Mouse (Mus musculus): Measurements from ENCODE around the gene Pcdh7. TPM values are rescaled to one million over a fixed set of nuclear protein-coding genes. Genes with fewer than 3 reads are reported as not detected.

Pcdh7 gene
- polyA plus RNA-seq, 2 experiments = 0.34 to 0.64 TPM

GRCm38 (mm10) chr5:57769644-57770043 is 51.9 kb downstream of the Pcdh7 start:
- Histone ChIP-seq H3K9me3 (ENCODE audit: control insufficient read depth, low read length) (no peaks in the 10 kb centered on the region), H3K4me3 (ENCODE audit: insufficient read depth in 1 of 2, low read depth in 2 of 2, low read length in 2 of 2) (no peak overlapping the region), H3K9ac (replicated peaks) (no peak overlapping the region), H3K4me1 (replicated peaks; ENCODE audit: control insufficient read depth in 2 of 2, insufficient read depth in 2 of 2, low read length in 1 of 2) (peaks cover 0 to 6% of the 10 kb centered on the region in 2 experiments; a peak in 2 of 4 replicates), H3K27ac (no peak overlapping the region), H3K27me3 (ENCODE audit: control insufficient read depth, insufficient read depth, low read length) (no peaks in the 10 kb centered on the region), H3K36me3 (replicated peaks; ENCODE audit: control insufficient read depth, insufficient read depth, low read depth) (no peaks in the 10 kb centered on the region), H3K4me2 (ENCODE audit: low read depth) (no peak overlapping the region)
- no peak for DNase-seq (ENCODE audit: low read depth in 3 of 3, low spot score in 3 of 3)
- 81% methylated on average over 7 of the region's 7 CpGs for WGBS (ENCODE audit: insufficient replicate concordance)
- TF ChIP-seq EP300 (IDR thresholded peaks at IDR 0.05; ENCODE audit: low read depth) = no peak
- TF ChIP-seq CTCF (IDR thresholded peaks at IDR 0.05; ENCODE audit: low read depth) = peak; percentile 54
- no peak for ATAC-seq (ENCODE audit: insufficient read depth)

- no peaks in the 10 kb centered on the region for H3K36me3 ChIP-seq (replicated peaks; ENCODE audit: control insufficient read depth, insufficient read depth, low read depth)
- DNase-seq (ENCODE audit: low read depth in 3 of 3, low spot score in 3 of 3) = no peak
- H3K4me1 ChIP-seq (replicated peaks; ENCODE audit: control insufficient read depth in 2 of 2, insufficient read depth in 2 of 2, low read length in 1 of 2) = peaks cover 0 to 6% of the 10 kb centered on the region in 2 experiments; a peak in 2 of 4 replicates
- 30% methylated on average over 3 of the region's 3 CpGs for WGBS (ENCODE audit: insufficient replicate concordance)
- no peak overlapping the region for H3K4me3 ChIP-seq (ENCODE audit: insufficient read depth in 1 of 2, low read depth in 2 of 2, low read length in 2 of 2)
- ATAC-seq (ENCODE audit: insufficient read depth) = no peak
- no peaks in the 10 kb centered on the region for H3K27me3 ChIP-seq (ENCODE audit: control insufficient read depth, insufficient read depth, low read length)
- no peak overlapping the region for H3K9ac ChIP-seq (replicated peaks)
- no peak for TF ChIP-seq EP300 (IDR thresholded peaks at IDR 0.05; ENCODE audit: low read depth)
- TF ChIP-seq CTCF (IDR thresholded peaks at IDR 0.05; ENCODE audit: low read depth) = no peak
- H3K4me2 ChIP-seq (ENCODE audit: low read depth) = no peak overlapping the region
- no peaks in the 10 kb centered on the region for H3K9me3 ChIP-seq (ENCODE audit: control insufficient read depth, low read length)
- no peak overlapping the region for H3K27ac ChIP-seq
Measured at GRCm38 (mm10) chr5:57770364-57770763, 52.6 kb downstream of the Pcdh7 start.

- peaks cover 0 to 6% of the 10 kb centered on the region in 2 experiments; a peak in 2 of 4 replicates for H3K4me1 ChIP-seq (replicated peaks; ENCODE audit: control insufficient read depth in 2 of 2, insufficient read depth in 2 of 2, low read length in 1 of 2)
- no peak overlapping the region for H3K9ac ChIP-seq (replicated peaks)
- no peak for TF ChIP-seq EP300 (IDR thresholded peaks at IDR 0.05; ENCODE audit: low read depth)
- no peak for TF ChIP-seq CTCF (IDR thresholded peaks at IDR 0.05; ENCODE audit: low read depth)
- no peak overlapping the region for H3K4me3 ChIP-seq (ENCODE audit: insufficient read depth in 1 of 2, low read depth in 2 of 2, low read length in 2 of 2)
- WGBS (ENCODE audit: insufficient replicate concordance) = 66% methylated on average over 6 of the region's 6 CpGs
- no peak overlapping the region for H3K4me2 ChIP-seq (ENCODE audit: low read depth)
- H3K27me3 ChIP-seq (ENCODE audit: control insufficient read depth, insufficient read depth, low read length) = no peaks in the 10 kb centered on the region
- H3K27ac ChIP-seq = no peak overlapping the region
- no peaks in the 10 kb centered on the region for H3K36me3 ChIP-seq (replicated peaks; ENCODE audit: control insufficient read depth, insufficient read depth, low read depth)
- DNase-seq (ENCODE audit: low read depth in 3 of 3, low spot score in 3 of 3) (no peak), ATAC-seq (ENCODE audit: insufficient read depth) (no peak)
- H3K9me3 ChIP-seq (ENCODE audit: control insufficient read depth, low read length) = no peaks in the 10 kb centered on the region
Measured at GRCm38 (mm10) chr5:57771122-57771521, 53.4 kb downstream of the Pcdh7 start.

DNA sequence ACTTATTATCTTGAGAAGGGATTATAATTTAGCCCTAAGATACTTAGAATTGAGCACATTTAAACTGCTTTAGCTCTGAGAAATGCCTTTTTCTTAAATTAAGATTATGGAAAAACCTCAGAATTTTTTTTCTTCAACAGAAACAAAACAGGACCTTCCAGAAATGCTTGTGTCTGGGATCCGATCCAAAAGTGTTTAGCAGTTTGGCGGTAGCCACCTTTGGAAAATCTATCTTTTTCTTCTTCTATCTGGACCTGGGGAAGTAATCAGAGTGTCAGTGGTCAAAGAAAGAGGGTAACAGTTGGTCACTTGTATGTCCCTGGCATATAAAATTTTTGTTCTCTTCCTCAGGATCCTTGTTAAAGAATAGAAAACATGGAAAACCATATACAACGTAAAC is 54.9 kb downstream of the Pcdh7 start:
- 76% methylated on average over 3 of the region's 3 CpGs for WGBS (ENCODE audit: insufficient replicate concordance)
- DNase-seq (ENCODE audit: low read depth in 3 of 3, low spot score in 3 of 3) = no peak

DNA sequence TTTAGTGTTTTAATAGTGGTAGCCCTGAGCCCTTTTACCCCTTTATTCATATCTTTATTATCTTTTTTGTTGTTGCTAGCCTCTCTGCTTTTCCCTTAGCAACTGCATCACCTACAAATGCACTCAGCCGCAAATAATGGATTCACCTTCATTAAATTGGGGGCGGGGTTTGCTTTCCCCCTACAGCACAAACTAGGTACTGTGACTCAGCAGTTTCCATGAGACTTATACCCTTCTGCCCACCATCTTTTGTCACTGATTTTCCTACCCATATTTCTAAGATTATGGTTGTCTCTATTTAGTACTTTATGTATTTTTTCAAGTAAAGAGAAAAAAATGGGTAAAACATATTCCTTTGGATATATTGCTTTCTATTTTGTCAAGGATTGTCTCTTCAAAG is 56.7 kb downstream of the Pcdh7 start:
- DNase-seq (ENCODE audit: low read depth in 3 of 3, low spot score in 3 of 3) = no peak
- no peak for TF ChIP-seq EP300 (IDR thresholded peaks at IDR 0.05; ENCODE audit: low read depth)
- TF ChIP-seq CTCF (IDR thresholded peaks at IDR 0.05; ENCODE audit: low read depth) = no peak
- peaks cover 0 to 7% of the 10 kb centered on the region in 2 experiments; a peak in 2 of 4 replicates for H3K4me1 ChIP-seq (replicated peaks; ENCODE audit: control insufficient read depth in 2 of 2, insufficient read depth in 2 of 2, low read length in 1 of 2)
- no peaks in the 10 kb centered on the region for H3K9me3 ChIP-seq (ENCODE audit: control insufficient read depth, low read length)
- ATAC-seq (ENCODE audit: insufficient read depth) = no peak
- no peaks in the 10 kb centered on the region for H3K27me3 ChIP-seq (ENCODE audit: control insufficient read depth, insufficient read depth, low read length)
- no peak overlapping the region for H3K4me2 ChIP-seq (ENCODE audit: low read depth)
- H3K9ac ChIP-seq (replicated peaks) = no peak overlapping the region
- no peak overlapping the region for H3K4me3 ChIP-seq (ENCODE audit: insufficient read depth in 1 of 2, low read depth in 2 of 2, low read length in 2 of 2)
- H3K27ac ChIP-seq = no peak overlapping the region
- 75% methylated on average over 2 of the region's 2 CpGs for WGBS (ENCODE audit: insufficient replicate concordance)
- H3K36me3 ChIP-seq (replicated peaks; ENCODE audit: control insufficient read depth, insufficient read depth, low read depth) = no peaks in the 10 kb centered on the region

More for the DNA sequence above, 54.9 kb downstream of the Pcdh7 start:
- no peak for TF ChIP-seq CTCF (IDR thresholded peaks at IDR 0.05; ENCODE audit: low read depth)
- no peak for TF ChIP-seq EP300 (IDR thresholded peaks at IDR 0.05; ENCODE audit: low read depth)
- no peaks in the 10 kb centered on the region for H3K9me3 ChIP-seq (ENCODE audit: control insufficient read depth, low read length)
- no peak overlapping the region for H3K9ac ChIP-seq (replicated peaks)
- ATAC-seq (ENCODE audit: insufficient read depth) = no peak
- H3K36me3 ChIP-seq (replicated peaks; ENCODE audit: control insufficient read depth, insufficient read depth, low read depth) = no peaks in the 10 kb centered on the region
- no peaks in the 10 kb centered on the region for H3K27me3 ChIP-seq (ENCODE audit: control insufficient read depth, insufficient read depth, low read length)
- peaks cover 0 to 4% of the 10 kb centered on the region in 2 experiments; a peak in 2 of 4 replicates for H3K4me1 ChIP-seq (replicated peaks; ENCODE audit: control insufficient read depth in 2 of 2, insufficient read depth in 2 of 2, low read length in 1 of 2)
- H3K27ac ChIP-seq = no peak overlapping the region
- no peak overlapping the region for H3K4me3 ChIP-seq (ENCODE audit: insufficient read depth in 1 of 2, low read depth in 2 of 2, low read length in 2 of 2)
- no peak overlapping the region for H3K4me2 ChIP-seq (ENCODE audit: low read depth)

Measured in liver, embryonic 14.5 days (tissue).